Comparison of ENCODE assay signal across 21 mouse cellular contexts in the genomic region with DNA sequence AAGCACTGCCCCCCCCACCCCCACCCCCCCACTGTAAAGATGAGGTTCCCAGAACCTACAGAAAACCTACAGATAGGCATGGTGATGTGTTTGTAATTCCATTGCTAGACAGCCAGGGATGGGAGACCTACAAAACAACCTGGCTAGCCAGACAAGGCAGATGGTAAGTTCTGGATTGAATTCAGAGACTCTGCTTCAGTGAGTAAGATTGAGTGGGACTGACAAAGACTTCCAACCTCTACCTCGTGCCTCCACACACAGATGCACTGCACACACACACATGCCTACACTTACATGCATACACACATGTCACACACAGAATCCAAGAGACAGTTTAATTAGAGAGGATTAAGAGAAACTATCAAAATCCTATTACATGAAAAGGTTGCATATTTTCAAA.
DNase-seq lines count a peak whose midpoint lies in the region; ATAC-seq lines count a peak whose summit lies in the region.
"Had no signal": no experiment of that assay in that cellular context is flagged by ENCODE, and none has a peak within 500 bp of the region (broad histone marks: within the 10 kb centered on the region; RNA-seq: fewer than 3 reads in every experiment).

No protein-coding gene starts in this region.

- no peak for DNase-seq in cerebellum, postnatal 4 days (ENCODE audit: low spot score in 2 of 2)
- peak; percentile 39 for DNase-seq in midbrain, embryonic 11.5 days (ENCODE audit: low spot score, missing footprints)
- peak; percentile 41 to 62 for DNase-seq in cerebellum, postnatal 36 days
- DNase-seq in telencephalon, adult 2 months (ENCODE audit: low read depth, low spot score): peak; percentile 58
- DNase-seq in hindbrain, embryonic 11.5 days (ENCODE audit: low spot score): no peak
- no peak for DNase-seq in liver
- DNase-seq: gastrocnemius, adult 2 months; heart, adult 18-20 months; heart, postnatal 4 days; kidney, adult 18-20 months; kidney, postnatal 25 days; lung, postnatal 10 days had no signal

- ATAC-seq in cerebellum, adult (ENCODE audit: insufficient number of reproducible peaks, low FRiP score, low TSS enrichment): peak; percentile 86
- ATAC-seq in midbrain, embryonic 11.5 days (ENCODE audit: low FRiP score): no peak
- ATAC-seq in midbrain, embryonic 15.5 days (replicated peaks): no peak
- ATAC-seq in hindbrain, embryonic 11.5 days (ENCODE audit: low FRiP score): no peak
- ATAC-seq: CD4-positive, CD25-positive, alpha-beta regulatory T cell, adult 4 months; hindbrain, postnatal 0 days had no signal

- no peaks in the 10 kb centered on the region for H3K9me3 ChIP-seq in midbrain, embryonic 11.5 days (ENCODE audit: control insufficient read depth, low read length)
- no peaks in the 10 kb centered on the region for H3K9me3 ChIP-seq in midbrain, embryonic 15.5 days
- no peaks in the 10 kb centered on the region for H3K9me3 ChIP-seq in hindbrain, embryonic 11.5 days (ENCODE audit: control insufficient read depth, low read length)
- H3K9me3 ChIP-seq: embryonic facial prominence, embryonic 13.5 days; G1E; limb, embryonic 13.5 days; megakaryocyte, embryonic 14.5 days; neural tube, embryonic 13.5 days had no signal

- no peaks in the 10 kb centered on the region for H3K36me3 ChIP-seq in midbrain, embryonic 11.5 days (ENCODE audit: control insufficient read depth, insufficient read depth, low read length)
- no peaks in the 10 kb centered on the region for H3K36me3 ChIP-seq in midbrain, embryonic 15.5 days (replicated peaks)
- no peaks in the 10 kb centered on the region for H3K36me3 ChIP-seq in hindbrain, embryonic 11.5 days (ENCODE audit: control insufficient read depth, insufficient read depth, low read length)
- H3K36me3 ChIP-seq: embryonic facial prominence, embryonic 13.5 days; G1E; neural tube, embryonic 13.5 days had no signal

- H3K9ac ChIP-seq in midbrain, embryonic 11.5 days (ENCODE audit: low read length): no peak overlapping the region
- no peak overlapping the region for H3K9ac ChIP-seq in midbrain, embryonic 15.5 days
- H3K9ac ChIP-seq in hindbrain, embryonic 11.5 days (ENCODE audit: low read depth, low read length): no peak overlapping the region
- H3K9ac ChIP-seq: embryonic facial prominence, embryonic 13.5 days; limb, embryonic 13.5 days; neural tube, embryonic 13.5 days had no signal

- no peak overlapping the region for H3K4me3 ChIP-seq in midbrain, embryonic 11.5 days (ENCODE audit: low read depth, low read length)
- no peak overlapping the region for H3K4me3 ChIP-seq in midbrain, embryonic 15.5 days
- no peak overlapping the region for H3K4me3 ChIP-seq in hindbrain, embryonic 11.5 days (ENCODE audit: low read depth, low read length)
- H3K4me3 ChIP-seq: embryonic facial prominence, embryonic 13.5 days; gastrocnemius, adult 2 months; limb, embryonic 13.5 days; megakaryocyte, embryonic 14.5 days; neural tube, embryonic 13.5 days had no signal

- no peak overlapping the region for H3K4me2 ChIP-seq in midbrain, embryonic 11.5 days
- H3K4me2 ChIP-seq in midbrain, embryonic 15.5 days: no peak overlapping the region
- no peak overlapping the region for H3K4me2 ChIP-seq in hindbrain, embryonic 11.5 days (replicated peaks; ENCODE audit: low read depth, low read length)
- H3K4me2 ChIP-seq: embryonic facial prominence, embryonic 13.5 days; limb, embryonic 13.5 days; neural tube, embryonic 13.5 days had no signal

- WGBS in midbrain, embryonic 11.5 days: 75% methylated on average over 1 of the region's 1 CpGs
- 91% methylated on average over 1 of the region's 1 CpGs for WGBS in midbrain, embryonic 15.5 days
- WGBS in hindbrain, embryonic 11.5 days: 81% methylated on average over 1 of the region's 1 CpGs

- no peaks in the 10 kb centered on the region for H3K27me3 ChIP-seq in midbrain, embryonic 11.5 days (ENCODE audit: control insufficient read depth, insufficient read depth, low read length)
- H3K27me3 ChIP-seq in midbrain, embryonic 15.5 days (replicated peaks): no peaks in the 10 kb centered on the region
- H3K27me3 ChIP-seq in hindbrain, embryonic 11.5 days (ENCODE audit: control insufficient read depth, insufficient read depth, low read length): no peaks in the 10 kb centered on the region
- H3K27me3 ChIP-seq: embryonic facial prominence, embryonic 13.5 days; limb, embryonic 13.5 days; megakaryocyte, embryonic 14.5 days; neural tube, embryonic 13.5 days had no signal

- no peaks in the 10 kb centered on the region for H3K4me1 ChIP-seq in midbrain, embryonic 11.5 days (ENCODE audit: control insufficient read depth, insufficient read depth, low read length)
- H3K4me1 ChIP-seq in midbrain, embryonic 15.5 days: no peaks in the 10 kb centered on the region
- no peaks in the 10 kb centered on the region for H3K4me1 ChIP-seq in hindbrain, embryonic 11.5 days (replicated peaks; ENCODE audit: control insufficient read depth, insufficient read depth, low read length)
- H3K4me1 ChIP-seq: embryonic facial prominence, embryonic 13.5 days; limb, embryonic 13.5 days; megakaryocyte, embryonic 14.5 days; neural tube, embryonic 13.5 days had no signal

- H3K27ac ChIP-seq in midbrain, embryonic 11.5 days (ENCODE audit: low read depth, low read length): no peak overlapping the region
- no peak overlapping the region for H3K27ac ChIP-seq in midbrain, embryonic 15.5 days
- no peak overlapping the region for H3K27ac ChIP-seq in hindbrain, embryonic 11.5 days (ENCODE audit: low read depth, low read length)
- H3K27ac ChIP-seq: embryonic facial prominence, embryonic 13.5 days; gastrocnemius, adult 2 months; hindbrain, postnatal 0 days; limb, embryonic 13.5 days; neural tube, embryonic 13.5 days had no signal

Comparison
In these comparisons a context has a peak if more than half of its experiments do, and no peak if none do; other contexts are left out.
1. DNase-seq: peak in midbrain, embryonic 11.5 days (single experiment), cerebellum, postnatal 36 days (2 of 2) and telencephalon, adult 2 months (single experiment); none in cerebellum, postnatal 4 days (0 of 2), hindbrain, embryonic 11.5 days (single experiment) and liver (single experiment).